Mouse (Mus musculus): ENCODE results near the gene Kcne1. TPM values are rescaled to one million over a fixed set of nuclear protein-coding genes. Genes with fewer than 3 reads are reported as not detected.

Kcne1 gene
- 0.22 and 0.39 TPM in 2 replicates for polyA plus RNA-seq (2015; fragmentation: Nextera tagmentation; extraction: Ambion mirVana)

DNA sequence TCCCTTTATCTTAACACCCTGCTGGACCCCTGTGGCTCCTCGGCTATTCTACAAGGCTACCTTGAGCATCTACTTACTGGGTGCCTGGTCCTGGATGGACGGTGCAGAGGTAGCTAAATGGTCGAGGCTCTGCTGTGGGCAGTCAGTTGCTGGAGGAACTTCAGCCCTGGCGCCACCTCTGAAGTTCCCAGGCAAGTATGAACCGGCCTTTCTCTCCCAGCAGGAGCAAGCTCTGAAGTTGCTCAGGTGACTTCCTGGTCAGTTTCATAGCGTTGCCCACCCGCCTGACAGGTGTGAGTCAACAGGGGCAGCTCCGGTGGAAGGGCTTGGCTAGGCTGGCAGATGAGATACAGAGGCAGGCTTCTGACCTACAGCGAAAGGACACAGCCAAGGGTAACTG is at the start of gene Kcne1:
Gene Kcne1 (minus strand): TSS at position 240 of the 400 bp plus-strand sequence.
- no peak within 1 kb of the TSS for H3K9ac ChIP-seq
- no peaks in the 10 kb centered on the region for H3K36me3 ChIP-seq
- no peak within 1 kb of the TSS for H3K27ac ChIP-seq
- H3K4me1 ChIP-seq (replicated peaks), result peaks cover 21% of the 10 kb centered on the region
- H3K9me3 ChIP-seq, result no peaks in the 10 kb centered on the region
- no peak for ATAC-seq (ENCODE audit: low FRiP score)
- peaks cover 20% of the 10 kb centered on the region; the same call in 1 of the 2 replicates for H3K27me3 ChIP-seq
- WGBS, result 62% methylated on average over 9 of the region's 9 CpGs
- no peak within 1 kb of the TSS for H3K4me2 ChIP-seq
- H3K4me3 ChIP-seq, result no peak within 1 kb of the TSS

DNA sequence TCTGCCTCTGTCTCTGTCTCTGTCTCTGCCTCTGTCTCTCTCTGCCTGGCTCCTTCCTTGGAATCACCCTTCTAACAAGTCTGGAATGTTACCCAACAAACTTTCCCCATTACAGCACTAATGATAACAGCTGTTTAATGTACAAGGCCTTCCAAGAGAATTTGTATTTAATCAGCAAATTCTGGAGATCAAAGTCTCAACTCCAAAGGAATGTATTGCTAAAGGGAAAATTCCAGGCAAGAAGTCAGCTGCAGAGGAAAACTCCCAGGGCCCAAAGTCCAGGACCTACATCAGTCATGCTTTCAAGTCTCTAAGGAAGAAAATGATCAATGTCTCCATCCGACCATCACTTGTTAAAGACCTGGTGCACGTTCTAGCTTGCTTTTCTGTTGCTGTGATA is 48.6 kb upstream of the Kcne1 start:
- ATAC-seq (ENCODE audit: low FRiP score), result no peak
- H3K36me3 ChIP-seq, result no peaks in the 10 kb centered on the region
- 78% methylated on average over 2 of the region's 2 CpGs for WGBS

DNA sequence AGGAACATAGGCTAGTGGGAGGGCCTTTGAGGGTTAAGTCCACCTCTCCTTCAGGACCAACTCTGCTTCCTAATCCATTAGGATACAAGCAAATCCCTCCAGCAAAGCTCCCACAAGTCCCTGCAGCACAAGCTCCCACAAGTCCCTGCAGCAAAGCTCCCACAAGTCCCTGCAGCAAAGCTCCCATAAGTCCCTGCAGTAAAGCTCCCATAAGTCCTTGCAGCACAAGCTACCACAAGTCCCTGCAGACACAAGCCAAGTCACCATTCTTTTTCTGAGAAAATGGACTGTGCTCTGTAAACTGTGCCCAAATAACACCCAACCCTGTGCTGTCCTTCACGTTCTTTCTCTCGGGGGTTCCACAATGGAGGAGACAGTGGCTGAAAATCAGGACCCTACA is 44.9 kb upstream of the Kcne1 start:
- Histone ChIP-seq H3K36me3 (no peaks in the 10 kb centered on the region), H3K9me3 (no peaks in the 10 kb centered on the region), H3K4me1 (replicated peaks) (peaks cover 35% of the 10 kb centered on the region), H3K27ac (no peak overlapping the region), H3K27me3 (0 out of 2 replicates have a peak, but pooled peaks cover 5% of the 10 kb centered on the region), H3K9ac (no peak overlapping the region), H3K4me2 (no peak overlapping the region), H3K4me3 (no peak overlapping the region)
- no peak for ATAC-seq (ENCODE audit: low FRiP score)
- WGBS, result 93% methylated on average over 2 of the region's 2 CpGs

More for the DNA sequence above, 48.6 kb upstream of the Kcne1 start:
- H3K27ac ChIP-seq, result no peak overlapping the region
- no peak overlapping the region for H3K9ac ChIP-seq
- no peaks in the 10 kb centered on the region for H3K9me3 ChIP-seq
- H3K4me3 ChIP-seq, result no peak overlapping the region
- H3K4me1 ChIP-seq (replicated peaks), result peaks cover 19% of the 10 kb centered on the region
- no peak overlapping the region for H3K4me2 ChIP-seq
- H3K27me3 ChIP-seq, result no peaks in the 10 kb centered on the region

DNA sequence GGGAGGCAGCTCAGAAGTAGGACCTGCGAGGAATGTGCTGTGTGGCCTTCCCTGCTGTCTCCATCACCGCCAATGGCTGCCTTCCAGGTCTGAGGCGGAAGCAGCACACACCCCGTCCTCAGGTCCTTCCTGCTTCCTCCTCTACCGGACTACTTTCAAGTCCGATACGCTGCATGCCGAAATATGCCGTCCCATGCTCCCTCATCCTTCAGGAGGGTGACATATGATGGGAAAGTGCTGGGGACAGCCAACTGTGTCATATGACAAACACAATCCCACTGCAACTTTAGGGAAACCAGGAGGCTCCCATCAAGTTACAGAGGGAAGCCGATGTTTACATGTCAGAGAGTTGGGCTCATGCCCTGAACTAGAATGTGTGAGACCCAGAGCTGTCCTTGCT is 43.8 kb upstream of the Kcne1 start:
- Histone ChIP-seq H3K4me1 (replicated peaks) (peaks cover 45% of the 10 kb centered on the region), H3K36me3 (no peaks in the 10 kb centered on the region), H3K27ac (no peak overlapping the region), H3K9ac (no peak overlapping the region), H3K4me2 (no peak overlapping the region), H3K9me3 (no peaks in the 10 kb centered on the region), H3K4me3 (no peak overlapping the region), H3K27me3 (0 out of 2 replicates have a peak, but pooled peaks cover 5% of the 10 kb centered on the region)
- 82% methylated on average over 10 of the region's 10 CpGs for WGBS
- no peak for ATAC-seq (ENCODE audit: low FRiP score)

DNA sequence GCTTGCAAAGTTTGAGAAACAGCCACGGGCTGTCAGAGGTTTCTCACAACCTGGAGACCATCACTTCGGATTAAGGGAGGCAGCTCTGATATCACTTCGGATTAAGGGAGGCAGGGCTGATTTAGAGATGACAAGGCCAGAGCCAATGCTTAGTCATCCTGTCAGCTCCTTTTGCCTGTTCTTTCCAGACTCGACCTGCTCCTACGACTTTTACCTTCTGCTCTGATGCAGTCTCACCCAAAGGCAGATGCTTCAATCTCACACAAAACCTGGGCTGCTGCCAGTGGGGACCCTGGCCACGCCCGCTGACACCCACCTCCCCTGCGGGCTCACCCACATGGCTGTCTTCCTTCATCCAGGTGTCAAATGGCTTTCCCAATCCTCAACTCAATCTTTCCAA is 42.9 kb upstream of the Kcne1 start:
- WGBS, result 47% methylated on average over 8 of the region's 8 CpGs
- Histone ChIP-seq H3K36me3 (no peaks in the 10 kb centered on the region), H3K4me1 (replicated peaks) (peaks cover 47% of the 10 kb centered on the region), H3K4me3 (no peak overlapping the region), H3K9me3 (no peaks in the 10 kb centered on the region), H3K27me3 (0 out of 2 replicates have a peak, but pooled peaks cover 5% of the 10 kb centered on the region), H3K27ac (0 out of 2 replicates have a peak overlapping the region, but pooled peaks have one; percentile 2), H3K4me2 (no peak overlapping the region), H3K9ac (0 out of 2 replicates have a peak overlapping the region, but pooled peaks have one; percentile 24)
- no peak for ATAC-seq (ENCODE audit: low FRiP score)

DNA sequence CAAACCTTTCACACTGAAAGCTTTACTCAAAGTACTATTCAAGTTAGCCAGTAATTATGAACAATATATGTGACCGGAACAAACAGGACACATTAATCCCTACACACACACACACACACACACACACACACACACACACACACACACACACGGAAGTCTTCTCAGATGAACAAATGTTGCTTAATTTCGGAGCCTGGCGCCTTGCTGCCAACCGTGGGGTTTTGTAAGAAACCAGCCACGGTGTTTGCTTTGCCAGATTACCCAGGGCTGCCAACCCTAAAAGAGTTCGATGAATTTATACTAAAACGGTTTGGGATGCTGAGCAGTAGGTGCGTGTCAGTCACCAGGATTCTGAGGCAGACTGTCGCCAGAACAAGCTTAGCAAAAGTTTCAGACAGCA is 41.9 kb upstream of the Kcne1 start:
- Histone ChIP-seq H3K9me3 (no peaks in the 10 kb centered on the region), H3K4me3 (no peak overlapping the region), H3K27ac (no peak overlapping the region), H3K27me3 (0 out of 2 replicates have a peak, but pooled peaks cover 5% of the 10 kb centered on the region), H3K9ac (no peak overlapping the region), H3K4me1 (replicated peaks) (peaks cover 47% of the 10 kb centered on the region), H3K4me2 (no peak overlapping the region), H3K36me3 (peaks cover 7% of the 10 kb centered on the region)
- 62% methylated on average over 10 of the region's 10 CpGs for WGBS
- no peak for ATAC-seq (ENCODE audit: low FRiP score)

DNA sequence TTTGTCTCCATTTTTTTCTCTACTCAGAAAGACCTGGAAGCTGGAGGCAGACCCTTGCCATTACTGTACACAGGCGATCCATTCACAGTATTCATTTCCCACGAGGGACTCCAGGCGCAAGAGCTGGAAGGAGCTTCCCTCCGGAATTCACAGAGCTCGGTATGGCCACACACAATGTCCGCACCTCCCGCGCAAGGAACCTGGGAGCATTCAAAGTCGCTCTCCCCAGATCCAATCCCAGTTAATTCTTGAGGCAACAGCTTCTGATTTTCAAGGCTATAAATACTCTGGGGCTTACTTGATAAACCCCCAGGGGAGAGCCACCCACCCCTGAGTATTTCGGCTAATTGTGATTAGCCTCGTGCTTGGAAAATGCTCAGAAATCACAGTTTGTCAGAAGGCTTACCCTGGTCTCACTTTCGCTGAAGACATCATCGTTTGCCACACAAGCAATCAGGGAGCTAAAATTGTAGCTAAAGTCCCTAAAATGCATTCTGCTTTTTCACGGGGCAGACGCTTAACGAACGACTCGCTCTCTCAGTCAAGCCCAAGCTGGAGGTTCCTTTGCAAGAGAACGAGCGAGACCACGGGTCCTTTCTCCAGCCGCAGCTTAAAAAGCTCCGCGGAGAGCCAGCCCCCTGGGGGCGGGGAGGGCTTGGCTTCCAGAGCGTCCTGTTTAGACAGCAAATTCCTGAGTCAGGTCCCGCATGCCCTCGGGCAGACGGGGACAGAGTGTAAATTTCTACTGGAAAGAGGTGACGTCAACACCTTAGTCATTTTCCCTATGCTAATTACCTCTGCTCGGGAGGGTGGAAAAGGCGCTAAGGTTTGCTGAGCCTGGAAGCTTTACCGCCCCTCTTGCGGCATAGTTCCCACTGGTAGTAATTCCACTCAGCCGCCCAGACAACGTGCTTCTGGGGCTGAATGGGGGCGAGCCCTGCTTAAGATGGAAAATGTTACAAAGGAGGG is 40.5 kb upstream of the Kcne1 start:
- Histone ChIP-seq H3K4me1 (replicated peaks) (peaks cover 47% of the 10 kb centered on the region), H3K4me3 (peak overlapping the region; percentile 42), H3K4me2 (peak overlapping the region; percentile 80), H3K36me3 (peaks cover 21% of the 10 kb centered on the region), H3K27ac (peak overlapping the region; percentile 83), H3K9ac (peak overlapping the region; percentile 73), H3K27me3 (0 out of 2 replicates have a peak, but pooled peaks cover 5% of the 10 kb centered on the region), H3K9me3 (no peaks in the 10 kb centered on the region)
- under 1% methylated on average over 37 of the region's 37 CpGs for WGBS
- ATAC-seq (ENCODE audit: low FRiP score), result peak; percentile 76

DNA sequence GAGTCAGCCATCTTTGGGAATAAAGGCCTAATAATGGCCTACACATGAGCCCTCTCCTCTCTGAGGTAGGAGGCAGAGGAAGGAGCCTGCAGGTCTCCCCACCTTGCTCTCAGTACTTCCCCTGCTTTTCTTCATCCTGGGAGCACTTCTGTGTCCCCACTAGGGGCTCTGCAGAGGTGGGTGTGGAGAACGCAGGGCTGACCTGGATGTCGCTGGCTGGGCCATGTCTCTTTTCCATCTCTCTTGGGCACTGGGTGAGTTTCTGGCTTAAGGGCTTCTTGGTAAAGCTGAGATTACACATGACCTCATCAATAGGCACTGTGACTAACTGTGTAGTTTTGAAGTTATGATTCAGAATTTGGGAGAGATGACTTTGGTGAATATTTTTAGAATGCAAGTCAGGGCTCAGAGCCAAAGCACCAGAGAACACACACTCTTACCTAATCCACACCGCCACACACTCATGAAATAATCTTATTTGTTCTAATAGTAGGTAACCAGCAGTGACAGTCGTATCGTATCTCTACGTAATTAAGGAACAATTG is 39.4 kb upstream of the Kcne1 start:
- 59% methylated on average over 6 of the region's 6 CpGs for WGBS
- no peaks in the 10 kb centered on the region for H3K9me3 ChIP-seq
- H3K9ac ChIP-seq, result no peak overlapping the region
- peaks cover 47% of the 10 kb centered on the region for H3K4me1 ChIP-seq (replicated peaks)
- H3K27ac ChIP-seq, result no peak overlapping the region
- ATAC-seq (ENCODE audit: low FRiP score), result no peak
- peaks cover 29% of the 10 kb centered on the region for H3K36me3 ChIP-seq
- 0 out of 2 replicates have a peak overlapping the region, but pooled peaks have one; percentile 42 for H3K4me3 ChIP-seq
- H3K27me3 ChIP-seq, result 0 out of 2 replicates have a peak, but pooled peaks cover 5% of the 10 kb centered on the region
- peak overlapping the region; percentile 80 for H3K4me2 ChIP-seq

DNA sequence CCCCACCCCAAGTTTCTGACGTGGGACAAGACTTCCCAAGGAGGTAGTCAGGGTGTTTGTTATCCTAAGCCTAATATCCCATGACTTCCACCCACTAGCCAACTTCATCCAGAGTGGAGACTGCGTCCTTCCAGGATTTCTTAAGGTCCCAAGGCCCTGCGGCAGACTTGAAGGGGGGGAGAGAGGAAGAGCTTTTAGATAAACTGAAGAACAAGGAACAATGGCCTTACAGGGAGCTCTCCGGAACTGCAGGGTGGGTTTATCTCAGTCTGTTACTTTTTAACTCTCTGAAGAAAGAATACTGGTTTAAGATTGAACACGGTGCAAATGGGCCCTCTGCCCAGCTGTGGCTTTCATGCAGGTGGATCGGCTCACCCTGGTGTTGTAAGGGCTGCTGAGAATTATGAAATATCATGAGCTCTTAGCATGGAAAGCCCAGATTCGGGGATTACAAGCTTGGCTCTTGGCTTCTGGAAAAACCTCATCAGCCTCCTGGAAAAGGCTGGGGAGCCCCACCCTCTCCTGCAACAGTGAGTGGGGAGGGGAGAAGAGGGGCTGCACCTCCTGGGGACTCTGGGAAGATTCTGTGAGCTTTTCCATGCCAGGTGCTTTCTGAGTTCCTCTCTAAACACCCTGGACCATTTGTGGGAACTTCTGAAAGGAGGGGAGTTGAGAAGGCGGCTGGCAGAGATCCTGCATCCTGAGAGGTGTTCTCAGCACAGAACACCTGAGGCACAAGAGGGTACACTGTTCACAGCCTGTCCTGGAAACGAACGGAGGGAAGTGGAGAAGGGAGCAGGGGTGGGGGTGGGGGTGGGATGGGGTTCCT is 38.7 kb upstream of the Kcne1 start:
- no peak overlapping the region for H3K4me3 ChIP-seq
- H3K9ac ChIP-seq, result 0 out of 2 replicates have a peak overlapping the region, but pooled peaks have one; percentile 1
- no peaks in the 10 kb centered on the region for H3K9me3 ChIP-seq
- peaks cover 36% of the 10 kb centered on the region for H3K36me3 ChIP-seq
- WGBS, result 48% methylated on average over 10 of the region's 10 CpGs
- H3K4me1 ChIP-seq (replicated peaks), result peaks cover 47% of the 10 kb centered on the region
- no peak for ATAC-seq (ENCODE audit: low FRiP score)
- H3K4me2 ChIP-seq, result no peak overlapping the region
- H3K27me3 ChIP-seq, result 0 out of 2 replicates have a peak, but pooled peaks cover 5% of the 10 kb centered on the region
- no peak overlapping the region for H3K27ac ChIP-seq

DNA sequence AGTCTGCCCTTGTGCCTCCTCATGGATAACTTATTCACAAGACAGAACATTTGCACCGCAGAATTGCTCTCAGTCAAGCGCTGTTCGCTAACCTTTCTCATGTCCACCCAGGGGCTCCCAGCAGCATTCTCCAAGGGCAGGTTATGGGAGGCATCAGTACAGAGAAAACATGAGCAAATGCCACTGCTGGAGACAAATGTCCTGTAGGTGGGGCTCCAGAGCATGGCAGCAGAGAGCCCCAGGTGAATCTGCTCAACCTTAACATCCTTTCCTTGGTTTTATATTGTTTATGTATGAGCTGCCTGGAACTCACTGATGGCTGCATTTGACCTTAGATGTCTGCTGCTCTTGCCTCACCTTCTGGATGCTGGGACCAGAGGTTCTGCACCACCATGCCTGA is 34.5 kb upstream of the Kcne1 start:
- Histone ChIP-seq H3K36me3 (peaks cover 57% of the 10 kb centered on the region), H3K27ac (no peak overlapping the region), H3K4me1 (replicated peaks) (peaks cover 8% of the 10 kb centered on the region), H3K27me3 (no peaks in the 10 kb centered on the region), H3K4me2 (no peak overlapping the region), H3K4me3 (no peak overlapping the region), H3K9me3 (no peaks in the 10 kb centered on the region), H3K9ac (no peak overlapping the region)
- WGBS, result 96% methylated on average over 3 of the region's 3 CpGs
- ATAC-seq (ENCODE audit: low FRiP score), result no peak

DNA sequence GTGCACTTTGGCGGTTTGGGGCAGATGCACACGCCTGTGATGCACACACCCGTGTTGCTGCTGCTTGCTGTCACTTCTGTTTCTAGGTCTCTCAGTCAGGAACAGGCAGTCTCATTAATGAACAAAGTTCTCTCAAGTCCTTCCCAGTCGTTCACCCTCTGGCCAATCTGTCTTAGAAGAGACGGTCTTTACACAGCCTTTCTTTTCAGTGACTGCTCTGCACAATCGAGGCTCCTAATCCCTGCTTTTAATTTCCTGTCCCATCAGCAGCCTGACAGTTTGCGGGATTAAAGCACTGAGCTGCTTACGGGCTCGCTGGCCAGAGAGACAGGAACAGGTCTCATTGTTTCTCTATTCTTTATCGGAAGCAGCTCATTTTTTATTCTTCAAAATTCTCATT is 28.4 kb upstream of the Kcne1 start:
- H3K27ac ChIP-seq, result no peak overlapping the region
- peaks cover 18% of the 10 kb centered on the region for H3K36me3 ChIP-seq
- WGBS, result 62% methylated on average over 10 of the region's 10 CpGs

More for the DNA sequence above, 28.4 kb upstream of the Kcne1 start:
- Histone ChIP-seq H3K4me1 (replicated peaks) (peaks cover 3% of the 10 kb centered on the region; the same call in 1 of the 2 replicates), H3K9me3 (no peaks in the 10 kb centered on the region), H3K4me2 (no peak overlapping the region), H3K27me3 (no peaks in the 10 kb centered on the region), H3K4me3 (no peak overlapping the region), H3K9ac (no peak overlapping the region)
- no peak for ATAC-seq (ENCODE audit: low FRiP score)

Measured in hindbrain, embryonic 13.5 days (tissue).